Mouse (Mus musculus) bone marrow, adult 2 months (tissue): ENCODE data around the gene Tgfa.

Experiments used
- CTCF ChIP-seq: fragments of 200-500 bp; IDR thresholded peaks from 2 replicates; pipeline ENCODE4 v1.5.1; 2011; ENCODE audit warnings: low read length, control low read depth; ENCODE audit not compliant: control insufficient read depth, insufficient read depth
- POLR2A ChIP-seq: fragments of 200-500 bp; IDR thresholded peaks from 2 replicates; pipeline ENCODE4 v1.6.1; 2011; ENCODE audit warnings: low read depth, mild to moderate bottlenecking, control low read depth, low read length, borderline replicate concordance; ENCODE audit not compliant: control insufficient read depth

- TF ChIP-seq POLR2A (no peak), CTCF (no peak)
These were observed 34.1 kb upstream of the Tgfa start for GRCm38 (mm10) chr6:86160878-86161277.
